Mouse (Mus musculus) liver, embryonic 14.5 days (tissue): ENCODE measurements around the gene Trim29.

ENCODE experiments used
- CTCF ChIP-seq: IDR thresholded peaks from 2 replicates; pipeline ENCODE4 v1.5.1; 2016; ENCODE audit warnings: antibody characterized with exemption, low read depth, control low read depth
- EP300 ChIP-seq: IDR thresholded peaks from 2 replicates; pipeline ENCODE4 v1.6.1; 2016; ENCODE audit warnings: antibody characterized with exemption, low read depth

DNA sequence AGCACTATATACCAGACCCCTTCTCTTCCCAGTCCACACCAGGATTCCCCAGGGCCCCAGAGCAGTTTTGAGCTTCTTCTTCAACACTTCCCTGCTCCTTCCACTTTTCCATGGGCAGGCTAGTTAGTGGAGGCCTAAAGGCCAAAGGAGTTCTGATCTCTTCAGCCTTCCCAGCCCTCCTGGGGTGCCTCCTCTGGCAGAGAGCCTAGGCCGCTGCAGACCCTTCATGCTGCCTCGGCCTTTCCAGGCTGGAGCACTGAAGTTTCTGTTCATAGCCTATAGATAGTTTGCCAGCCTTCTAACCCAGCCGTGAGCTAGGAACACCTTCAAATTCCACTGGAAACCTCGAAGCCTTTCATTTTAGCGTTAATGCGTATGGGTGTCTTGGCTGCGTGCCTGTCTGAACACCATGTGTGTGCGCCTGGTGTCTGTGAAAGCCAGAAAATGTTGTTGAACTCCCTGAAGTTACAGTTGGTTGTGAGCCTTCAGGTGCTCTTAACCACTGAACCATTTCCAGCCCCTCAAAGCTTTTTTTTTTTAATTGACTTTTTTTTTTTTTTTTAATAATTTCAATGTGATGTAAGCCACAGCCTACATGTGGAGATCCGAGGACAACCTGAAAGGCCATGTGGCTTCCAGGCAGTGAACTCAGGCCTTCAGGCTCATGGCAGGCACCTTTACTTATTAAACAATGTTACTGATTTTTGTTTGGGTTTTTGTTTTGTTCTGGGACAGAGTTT is 47.7 kb upstream of the Trim29 start:
- TF ChIP-seq CTCF (no peak), EP300 (no peak)
